Mouse (Mus musculus) splenic B cell, adult 2 months (primary cell): ENCODE results near the gene Nt5dc2.

Experiments
- DNase-seq: peaks from one replicate; pipeline ENCODE4 v3.0.0-alpha.2; 2011; ENCODE audit warnings: low read depth, low spot score
- H3K27me3 ChIP-seq: 2 replicates; pipeline ENCODE4 v1.6.1; 2012; ENCODE audit warnings: mild to moderate bottlenecking, low read length, moderate library complexity, mixed read lengths; ENCODE audit not compliant: control insufficient read depth, poor library complexity, insufficient read depth, severe bottlenecking
- H3K36me3 ChIP-seq: 2 replicates; pipeline ENCODE4 v1.6.1; 2012; ENCODE audit warnings: mild to moderate bottlenecking, low read length, moderate library complexity, mixed read lengths; ENCODE audit not compliant: control insufficient read depth, poor library complexity, insufficient read depth, severe bottlenecking

Gene Nt5dc2

GRCm38 (mm10) chr14:31139666-31140065 is 8.8 kb downstream of the Nt5dc2 start:
- Histone ChIP-seq H3K36me3 (no peaks in the 10 kb centered on the region), H3K27me3 (no peaks in the 10 kb centered on the region)
- DNase-seq, result no peak

- DNase-seq, result no peak
Observed at GRCm38 (mm10) chr14:31140141-31140540, 9.3 kb downstream of the Nt5dc2 start.

GRCm38 (mm10) chr14:31141011-31141410 is 10.2 kb downstream of the Nt5dc2 start:
- H3K36me3 ChIP-seq, result no peaks in the 10 kb centered on the region
- DNase-seq, result no peak
- no peaks in the 10 kb centered on the region for H3K27me3 ChIP-seq

More at GRCm38 (mm10) chr14:31140141-31140540, 9.3 kb downstream of the Nt5dc2 start:
- H3K27me3 ChIP-seq, result no peaks in the 10 kb centered on the region
- no peaks in the 10 kb centered on the region for H3K36me3 ChIP-seq

GRCm38 (mm10) chr14:31145694-31146093 is 14.8 kb downstream of the Nt5dc2 start:
- Histone ChIP-seq H3K27me3 (no peaks in the 10 kb centered on the region), H3K36me3 (no peaks in the 10 kb centered on the region)
- no peak for DNase-seq

GRCm38 (mm10) chr14:31160196-31161150 is 29.6 kb downstream of the Nt5dc2 start:
- no peaks in the 10 kb centered on the region for H3K27me3 ChIP-seq
- no peak for DNase-seq
- H3K36me3 ChIP-seq, result no peaks in the 10 kb centered on the region

GRCm38 (mm10) chr14:31161191-31161590 is 30.3 kb downstream of the Nt5dc2 start:
- no peaks in the 10 kb centered on the region for H3K36me3 ChIP-seq
- no peak for DNase-seq
- H3K27me3 ChIP-seq, result no peaks in the 10 kb centered on the region

GRCm38 (mm10) chr14:31161638-31162037 is 30.8 kb downstream of the Nt5dc2 start:
- DNase-seq, result no peak
- no peaks in the 10 kb centered on the region for H3K27me3 ChIP-seq
- H3K36me3 ChIP-seq, result no peaks in the 10 kb centered on the region

GRCm38 (mm10) chr14:31164067-31164466 is 33.2 kb downstream of the Nt5dc2 start:
- Histone ChIP-seq H3K27me3 (no peaks in the 10 kb centered on the region), H3K36me3 (no peaks in the 10 kb centered on the region)
- no peak for DNase-seq

GRCm38 (mm10) chr14:31165010-31165409 is 34.2 kb downstream of the Nt5dc2 start:
- H3K27me3 ChIP-seq, result no peaks in the 10 kb centered on the region
- no peaks in the 10 kb centered on the region for H3K36me3 ChIP-seq
- DNase-seq, result no peak

- Histone ChIP-seq H3K27me3 (no peaks in the 10 kb centered on the region), H3K36me3 (no peaks in the 10 kb centered on the region)
- DNase-seq, result no peak
Observed at GRCm38 (mm10) chr14:31165458-31165857, 34.6 kb downstream of the Nt5dc2 start.

- no peaks in the 10 kb centered on the region for H3K27me3 ChIP-seq
- DNase-seq, result no peak
- H3K36me3 ChIP-seq, result peaks cover 1% of the 10 kb centered on the region
Observed at GRCm38 (mm10) chr14:31165991-31166630, 35.3 kb downstream of the Nt5dc2 start.

- H3K36me3 ChIP-seq, result peaks cover 7% of the 10 kb centered on the region
- no peaks in the 10 kb centered on the region for H3K27me3 ChIP-seq
- DNase-seq, result no peak
Observed at GRCm38 (mm10) chr14:31166827-31167226, 36.0 kb downstream of the Nt5dc2 start.

GRCm38 (mm10) chr14:31168425-31168824 is 37.6 kb downstream of the Nt5dc2 start, which contains the start of gene Stab1:
Gene Stab1, minus strand, starts transcription at chr14:31168641.
- no peak for DNase-seq
- H3K36me3 ChIP-seq, result peaks cover 13% of the 10 kb centered on the region

GRCm38 (mm10) chr14:31169508-31169907 is 38.7 kb downstream of the Nt5dc2 start:
- peak; percentile 22 for DNase-seq
- no peaks in the 10 kb centered on the region for H3K27me3 ChIP-seq
- H3K36me3 ChIP-seq, result peaks cover 14% of the 10 kb centered on the region

More at GRCm38 (mm10) chr14:31168425-31168824, 37.6 kb downstream of the Nt5dc2 start, which contains the start of gene Stab1:
- no peaks in the 10 kb centered on the region for H3K27me3 ChIP-seq

- Histone ChIP-seq H3K36me3 (peaks cover 16% of the 10 kb centered on the region), H3K27me3 (no peaks in the 10 kb centered on the region)
- DNase-seq, result no peak
Observed at GRCm38 (mm10) chr14:31170963-31171362, 40.1 kb downstream of the Nt5dc2 start.
